Mouse (Mus musculus) forebrain, embryonic 14.5 days (tissue): ENCODE results near the gene Klk1b4. TPM values are rescaled to one million over a fixed set of nuclear protein-coding genes. Genes with fewer than 3 reads are reported as not detected.

Experiments
- polyA plus RNA-seq: library from polyadenylated mRNA; unstranded; fragments of >200 nt; fragmentation: Nextera tagmentation; extraction: Ambion mirVana; gene quantifications from 2 replicates; pipeline ENCODE4 v1.2.1, GENCODE M21; 2014

Klk1b4 gene
- polyA plus RNA-seq, 1 experiment from 2014 or later, result not detected

Other genes with a start within 250 kb of the Klk1b4 start
- gene Klk1b1, start 240.7 kb upstream of the Klk1b4 start, polyA plus RNA-seq, result not detected in 2 replicates
- not detected in 2 replicates for gene Klk1b9, start 231.4 kb upstream of the Klk1b4 start, polyA plus RNA-seq
- not detected in 2 replicates for gene Klk1b11, start 211.6 kb upstream of the Klk1b4 start, polyA plus RNA-seq
- gene Klk1b26, start 195.3 kb upstream of the Klk1b4 start, polyA plus RNA-seq, result not detected in 2 replicates
- not detected in 2 replicates for gene Klk1b27, start 155.1 kb upstream of the Klk1b4 start, polyA plus RNA-seq
- gene Klk1b21, start 105.1 kb upstream of the Klk1b4 start, polyA plus RNA-seq, result not detected in 2 replicates
- gene Klk1b22, start 94.8 kb upstream of the Klk1b4 start, polyA plus RNA-seq, result not detected in 2 replicates
- gene Klk1b16, start 70.7 kb upstream of the Klk1b4 start, polyA plus RNA-seq, result not detected in 2 replicates
- not detected in 2 replicates for gene Klk1b24, start 19.2 kb upstream of the Klk1b4 start, polyA plus RNA-seq
- not detected in 2 replicates for gene Klk1b3, start 9.2 kb upstream of the Klk1b4 start, polyA plus RNA-seq
- not detected in 2 replicates for gene Klk1b5, start 8.5 kb downstream of the Klk1b4 start, polyA plus RNA-seq
- gene Klk1, start 17.9 kb downstream of the Klk1b4 start, polyA plus RNA-seq, result not detected in 2 replicates
- not detected in 2 replicates for gene Gm36864, start 28.7 kb downstream of the Klk1b4 start, polyA plus RNA-seq
- gene 1700028J19Rik, start 39.3 kb downstream of the Klk1b4 start, polyA plus RNA-seq, result 1.9 and 2.4 TPM in 2 replicates
- gene 2410002F23Rik, start 39.3 kb downstream of the Klk1b4 start, polyA plus RNA-seq, result 162 and 186 TPM in 2 replicates
- gene Acp4, start 49.9 kb downstream of the Klk1b4 start, polyA plus RNA-seq, result not detected in 2 replicates
- gene Gm15517, start 54.0 kb downstream of the Klk1b4 start, polyA plus RNA-seq, result not detected in 2 replicates
- 3.7 and 4.5 TPM in 2 replicates for gene Clec11a, start 99.5 kb downstream of the Klk1b4 start, polyA plus RNA-seq
- gene Shank1, start 102.8 kb downstream of the Klk1b4 start, polyA plus RNA-seq, result 9.5 and 15.1 TPM in 2 replicates
- gene Syt3, start 176.7 kb downstream of the Klk1b4 start, polyA plus RNA-seq, result 19.0 and 25.3 TPM in 2 replicates
- 0.63 and 0.86 TPM in 2 replicates for gene 1700008O03Rik, start 178.4 kb downstream of the Klk1b4 start, polyA plus RNA-seq
- gene Lrrc4b, start 221.6 kb downstream of the Klk1b4 start, polyA plus RNA-seq, result 20.8 and 22.1 TPM in 2 replicates